Mouse (Mus musculus): ENCODE results near the gene Tmem169. TPM values are rescaled to one million over a fixed set of nuclear protein-coding genes. Genes with fewer than 3 reads are reported as not detected.

Tmem169 gene
- polyA plus RNA-seq, 1 experiment: 4.2 TPM

DNA sequence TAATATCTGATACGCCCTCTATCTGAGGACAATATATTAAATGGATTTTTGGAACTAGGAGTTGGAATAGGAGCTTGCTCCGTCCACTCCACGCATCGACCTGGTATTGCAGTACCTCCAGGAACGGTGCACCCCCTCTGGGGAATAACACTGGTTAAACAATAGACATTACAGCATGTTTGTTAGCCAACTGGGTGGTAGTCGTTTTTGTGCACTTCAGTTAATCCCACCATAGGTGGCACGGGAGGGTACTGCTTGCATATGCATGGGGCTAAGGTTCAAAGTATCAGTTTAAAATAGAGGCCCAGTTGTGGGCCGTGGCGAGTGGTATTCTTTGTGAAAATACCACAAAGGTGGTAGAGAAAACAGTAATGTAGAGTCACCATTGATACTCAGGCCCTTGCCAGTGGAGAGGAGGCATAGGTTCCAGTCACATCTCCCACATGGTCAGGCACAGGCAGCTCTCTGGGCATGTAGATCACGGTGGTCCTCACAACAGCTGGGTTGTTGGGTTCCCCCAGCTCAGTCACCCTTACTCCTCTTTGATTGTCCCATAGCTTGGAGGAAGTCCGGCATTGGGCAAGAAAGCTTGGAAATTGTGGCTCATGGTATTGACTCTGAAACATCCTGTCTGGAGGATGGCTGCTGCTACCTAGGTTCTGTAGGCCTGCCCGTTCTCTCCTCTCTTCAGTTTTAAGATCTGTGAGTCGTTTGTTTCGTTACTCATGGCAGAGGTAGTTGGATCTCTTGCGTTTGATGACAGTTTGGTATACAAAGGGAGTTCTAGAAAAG is 28.9 kb upstream of the Tmem169 start:
- DNase-seq: peak; percentile 69
- 12% methylated on average over 15 of the region's 15 CpGs for WGBS
- TF ChIP-seq POLR2A (IDR thresholded peaks at IDR 0.05; ENCODE audit: low read depth, low read length): no peak
- no peak for TF ChIP-seq CTCF (conservative IDR thresholded peaks at IDR 0.05; ENCODE audit: insufficient read depth, insufficient read length, low read depth, low read length)
- Histone ChIP-seq H3K4me1 (ENCODE audit: control insufficient read depth, insufficient read depth, low read length) (peaks cover 9% of the 10 kb centered on the region; the same call in 1 of the 2 replicates), H3K27me3 (replicated peaks; ENCODE audit: control insufficient read depth, insufficient read depth, low read length) (no peaks in the 10 kb centered on the region), H3K36me3 (ENCODE audit: control insufficient read depth, insufficient read depth, low read length) (no peaks in the 10 kb centered on the region; the same call in 1 of the 2 replicates), H3K4me3 (ENCODE audit: insufficient read depth, low read depth, low read length) (no peak overlapping the region; the same call in 1 of the 2 replicates), H3K27ac (ENCODE audit: insufficient read depth, low read depth, low read length) (0 out of 2 replicates have a peak overlapping the region, but pooled peaks have one; percentile 15)

GRCm38 (mm10) chr1:72255854-72256175 is 28.4 kb upstream of the Tmem169 start:
- no peak for DNase-seq
- Histone ChIP-seq H3K27ac (ENCODE audit: insufficient read depth, low read depth, low read length) (no peak overlapping the region), H3K4me3 (ENCODE audit: insufficient read depth, low read depth, low read length) (no peak overlapping the region), H3K36me3 (ENCODE audit: control insufficient read depth, insufficient read depth, low read length) (no peaks in the 10 kb centered on the region; the same call in 1 of the 2 replicates), H3K4me1 (ENCODE audit: control insufficient read depth, insufficient read depth, low read length) (peaks cover 9% of the 10 kb centered on the region; the same call in 1 of the 2 replicates), H3K27me3 (replicated peaks; ENCODE audit: control insufficient read depth, insufficient read depth, low read length) (no peaks in the 10 kb centered on the region)
- WGBS: 39% methylated on average over 11 of the region's 11 CpGs
- TF ChIP-seq POLR2A (IDR thresholded peaks at IDR 0.05; ENCODE audit: low read depth, low read length): no peak

- TF ChIP-seq CTCF (conservative IDR thresholded peaks at IDR 0.05; ENCODE audit: insufficient read depth, insufficient read length, low read depth, low read length) (no peak), POLR2A (IDR thresholded peaks at IDR 0.05; ENCODE audit: low read depth, low read length) (no peak)
- no peak overlapping the region for H3K27ac ChIP-seq (ENCODE audit: insufficient read depth, low read depth, low read length)
- H3K36me3 ChIP-seq (ENCODE audit: control insufficient read depth, insufficient read depth, low read length): no peaks in the 10 kb centered on the region; the same call in 1 of the 2 replicates
- H3K27me3 ChIP-seq (replicated peaks; ENCODE audit: control insufficient read depth, insufficient read depth, low read length): no peaks in the 10 kb centered on the region
- peaks cover 9% of the 10 kb centered on the region; the same call in 1 of the 2 replicates for H3K4me1 ChIP-seq (ENCODE audit: control insufficient read depth, insufficient read depth, low read length)
- 81% methylated on average over 9 of the region's 9 CpGs for WGBS
- H3K4me3 ChIP-seq (ENCODE audit: insufficient read depth, low read depth, low read length): no peak overlapping the region
- DNase-seq: no peak
Observed at GRCm38 (mm10) chr1:72256381-72257256, 27.6 kb upstream of the Tmem169 start.

GRCm38 (mm10) chr1:72263099-72263498 is 21.1 kb upstream of the Tmem169 start:
- Histone ChIP-seq H3K4me1 (ENCODE audit: control insufficient read depth, insufficient read depth, low read length) (no peaks in the 10 kb centered on the region), H3K27me3 (replicated peaks; ENCODE audit: control insufficient read depth, insufficient read depth, low read length) (no peaks in the 10 kb centered on the region), H3K36me3 (ENCODE audit: control insufficient read depth, insufficient read depth, low read length) (peaks cover 3% of the 10 kb centered on the region; the same call in 1 of the 2 replicates), H3K27ac (ENCODE audit: insufficient read depth, low read depth, low read length) (no peak overlapping the region), H3K4me3 (ENCODE audit: insufficient read depth, low read depth, low read length) (no peak overlapping the region)
- WGBS: 91% methylated on average over 3 of the region's 3 CpGs
- no peak for DNase-seq
- TF ChIP-seq POLR2A (IDR thresholded peaks at IDR 0.05; ENCODE audit: low read depth, low read length): no peak
- TF ChIP-seq CTCF (conservative IDR thresholded peaks at IDR 0.05; ENCODE audit: insufficient read depth, insufficient read length, low read depth, low read length): no peak

- DNase-seq: no peak
- no peak overlapping the region for H3K4me3 ChIP-seq (ENCODE audit: insufficient read depth, low read depth, low read length)
- H3K4me1 ChIP-seq (ENCODE audit: control insufficient read depth, insufficient read depth, low read length): no peaks in the 10 kb centered on the region
- WGBS: 82% methylated on average over 3 of the region's 3 CpGs
- no peak for TF ChIP-seq POLR2A (IDR thresholded peaks at IDR 0.05; ENCODE audit: low read depth, low read length)
- no peak for TF ChIP-seq CTCF (conservative IDR thresholded peaks at IDR 0.05; ENCODE audit: insufficient read depth, insufficient read length, low read depth, low read length)
- H3K27ac ChIP-seq (ENCODE audit: insufficient read depth, low read depth, low read length): no peak overlapping the region
- no peaks in the 10 kb centered on the region for H3K27me3 ChIP-seq (replicated peaks; ENCODE audit: control insufficient read depth, insufficient read depth, low read length)
- H3K36me3 ChIP-seq (ENCODE audit: control insufficient read depth, insufficient read depth, low read length): peaks cover 7% of the 10 kb centered on the region
Observed at GRCm38 (mm10) chr1:72278085-72278484, 6.1 kb upstream of the Tmem169 start.

- H3K4me3 ChIP-seq (ENCODE audit: insufficient read depth, low read depth, low read length): peak overlapping the region; percentile 54
- H3K36me3 ChIP-seq (ENCODE audit: control insufficient read depth, insufficient read depth, low read length): no peaks in the 10 kb centered on the region; the same call in 1 of the 2 replicates
- peaks cover 6% of the 10 kb centered on the region; the same call in 1 of the 2 replicates for H3K4me1 ChIP-seq (ENCODE audit: control insufficient read depth, insufficient read depth, low read length)
- peak overlapping the region; percentile 42; the same call in 1 of the 2 replicates for H3K27ac ChIP-seq (ENCODE audit: insufficient read depth, low read depth, low read length)
- peak; percentile 69 for DNase-seq
- TF ChIP-seq CTCF (conservative IDR thresholded peaks at IDR 0.05; ENCODE audit: insufficient read depth, insufficient read length, low read depth, low read length) (no peak), POLR2A (IDR thresholded peaks at IDR 0.05; ENCODE audit: low read depth, low read length) (no peak)
- 51% methylated on average over 1 of the region's 1 CpGs for WGBS
- no peaks in the 10 kb centered on the region for H3K27me3 ChIP-seq (replicated peaks; ENCODE audit: control insufficient read depth, insufficient read depth, low read length)
Observed at GRCm38 (mm10) chr1:72282604-72283003, 1.6 kb upstream of the Tmem169 start.

GRCm38 (mm10) chr1:72284539-72284938 is 370 bp downstream of the Tmem169 start:
- Histone ChIP-seq H3K4me1 (ENCODE audit: control insufficient read depth, insufficient read depth, low read length) (peaks cover 13% of the 10 kb centered on the region; the same call in 1 of the 2 replicates), H3K4me3 (ENCODE audit: insufficient read depth, low read depth, low read length) (no peak overlapping the region), H3K36me3 (ENCODE audit: control insufficient read depth, insufficient read depth, low read length) (no peaks in the 10 kb centered on the region; the same call in 1 of the 2 replicates), H3K27ac (ENCODE audit: insufficient read depth, low read depth, low read length) (no peak overlapping the region), H3K27me3 (replicated peaks; ENCODE audit: control insufficient read depth, insufficient read depth, low read length) (no peaks in the 10 kb centered on the region)
- WGBS: 7% methylated on average over 5 of the region's 5 CpGs
- TF ChIP-seq POLR2A (IDR thresholded peaks at IDR 0.05; ENCODE audit: low read depth, low read length): no peak
- no peak for TF ChIP-seq CTCF (conservative IDR thresholded peaks at IDR 0.05; ENCODE audit: insufficient read depth, insufficient read length, low read depth, low read length)
- no peak for DNase-seq

Data from kidney, adult 2 months (tissue).